Mouse (Mus musculus): ENCODE results near the gene Parg. TPM values are rescaled to one million over a fixed set of nuclear protein-coding genes. Genes with fewer than 3 reads are reported as not detected.
"Not testable (repeated sequence)": the region's sequence is repeated elsewhere in the genome, so short reads cannot be mapped to it uniquely, and the experiment has no call there.

The Parg gene
- total and polyA plus RNA-seq, 3 experiments = 32.6 to 43.8 TPM; not detected in 1

DNA sequence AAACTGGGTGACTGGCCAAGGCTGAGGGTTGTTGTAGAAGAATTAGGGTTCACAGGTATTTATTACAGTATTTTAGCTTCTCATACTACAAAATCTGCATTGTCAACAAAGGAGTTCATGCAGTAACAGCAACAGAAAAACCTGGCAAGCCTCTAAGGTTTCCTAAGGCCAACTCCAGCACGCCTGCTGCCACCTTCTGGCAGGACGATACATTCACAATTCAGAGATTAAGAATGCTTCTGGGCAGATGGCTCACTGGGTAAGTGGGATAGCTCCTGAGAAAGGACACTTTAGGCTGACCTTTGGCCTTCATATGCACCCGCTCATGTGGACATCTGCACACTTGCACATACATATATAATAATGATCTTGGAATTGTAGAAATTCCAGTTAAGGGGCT is 9.3 kb upstream of the Parg start:
- H3K9me3 ChIP-seq (replicated peaks; ENCODE audit: insufficient read depth, low read length) = no peaks in the 10 kb centered on the region
- TF ChIP-seq ZC3H11A (IDR thresholded peaks at IDR 0.05; ENCODE audit: low read depth, low read length) = peak; percentile 58
- TF ChIP-seq RAD21 (IDR thresholded peaks at IDR 0.05; ENCODE audit: low read depth, low read length) = peak; percentile 64
- TF ChIP-seq GABPA (IDR thresholded peaks at IDR 0.05; ENCODE audit: low read depth, low read length) = no peak
- no peak for TF ChIP-seq ZMIZ1 (IDR thresholded peaks at IDR 0.05; ENCODE audit: low read depth, low read length)
- TF ChIP-seq TCF12 (IDR thresholded peaks at IDR 0.05; ENCODE audit: low read depth, low read length) = no peak
- no peak for TF ChIP-seq JUND (IDR thresholded peaks at IDR 0.05; ENCODE audit: low read depth, low read length)
- peak; percentile 69 to 79 (median 71) for TF ChIP-seq CTCF (IDR thresholded peaks at IDR 0.05 in 2 of 3, conservative IDR thresholded peaks at IDR 0.05 in 1 of 3; ENCODE audit: control insufficient read depth in 1 of 3, insufficient read depth in 1 of 3, low read depth in 2 of 3, low read length in 3 of 3, poor library complexity in 1 of 3, severe bottlenecking in 1 of 3)
- peak; percentile 25 for TF ChIP-seq SIN3A (IDR thresholded peaks at IDR 0.05; ENCODE audit: low read length)
- TF ChIP-seq SMC3 (IDR thresholded peaks at IDR 0.05; ENCODE audit: low read depth, low read length) = peak; percentile 74
- no peak overlapping the region for H3K4me3 ChIP-seq (ENCODE audit: control insufficient read depth in 1 of 2, insufficient read depth in 1 of 2, low read depth in 2 of 2, low read length in 2 of 2)
- H3K36me3 ChIP-seq (ENCODE audit: control insufficient read depth in 1 of 2, insufficient read depth in 2 of 2, low read length in 2 of 2) = peaks cover 48 to 58% of the 10 kb centered on the region in 2 experiments
- DNase-seq (ENCODE audit: low read depth, low spot score) = peak; percentile 74
- no peaks in the 10 kb centered on the region for H3K27me3 ChIP-seq (ENCODE audit: control insufficient read depth in 1 of 2, insufficient read depth in 2 of 2, low read length in 2 of 2)
- H3K79me2 ChIP-seq (ENCODE audit: control insufficient read depth, insufficient read depth, low read length, poor library complexity) = peaks cover 26% of the 10 kb centered on the region
- H3K27ac ChIP-seq (ENCODE audit: control insufficient read depth, low read depth, low read length) = no peak overlapping the region
- peaks cover 15 to 16% of the 10 kb centered on the region in 2 experiments for H3K4me1 ChIP-seq (ENCODE audit: control insufficient read depth in 1 of 2, insufficient read depth in 2 of 2, low read length in 2 of 2)
- no peak overlapping the region for H3K9ac ChIP-seq (ENCODE audit: control insufficient read depth, low read depth, low read length, poor library complexity, severe bottlenecking)

DNA sequence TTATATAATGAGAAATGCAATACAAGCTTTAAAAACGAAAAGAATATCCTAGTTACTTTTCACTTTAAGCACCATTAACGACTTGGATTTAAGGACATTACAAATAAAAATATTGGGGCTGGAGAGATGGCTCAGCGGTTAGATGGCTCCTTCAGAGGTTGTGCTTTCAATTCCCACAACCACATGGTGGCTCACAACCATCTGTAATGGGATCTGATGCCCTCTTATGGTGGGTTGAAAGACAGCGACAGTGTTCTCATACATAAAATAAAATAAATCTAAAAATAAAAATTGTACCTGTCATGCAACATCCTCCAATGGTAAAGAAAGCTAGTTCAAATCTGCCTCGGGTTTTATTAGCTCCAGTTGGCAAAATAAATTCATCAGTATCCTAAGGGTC is 8.2 kb upstream of the Parg start:
- DNase-seq (ENCODE audit: low read depth, low spot score) = peak; percentile 53

DNA sequence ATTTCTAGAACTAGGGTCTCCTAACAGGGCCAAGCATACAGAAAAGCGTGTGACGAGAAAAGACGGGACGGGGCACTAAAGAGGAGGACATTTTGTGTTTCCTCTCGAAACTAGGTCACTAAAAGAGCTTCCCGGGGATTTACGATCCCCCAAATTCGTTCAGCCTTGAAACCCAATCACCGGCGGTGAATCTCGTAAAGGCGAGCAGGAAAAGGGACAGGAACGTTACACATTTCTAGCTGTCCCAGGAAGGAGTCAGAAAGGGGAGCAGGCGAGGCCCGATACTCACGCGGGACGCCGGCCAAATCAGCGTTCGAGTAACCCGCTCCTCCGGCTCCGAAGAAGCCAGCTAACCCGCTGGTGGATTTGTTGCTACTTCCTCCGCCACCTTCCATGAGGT is 395 bp upstream of the Parg start:
- H3K79me2 ChIP-seq (ENCODE audit: control insufficient read depth, insufficient read depth, low read length, poor library complexity) = peaks cover 67% of the 10 kb centered on the region
- H3K36me3 ChIP-seq (ENCODE audit: control insufficient read depth in 1 of 2, insufficient read depth in 2 of 2, low read length in 2 of 2) = peaks cover 28 to 46% of the 10 kb centered on the region in 2 experiments
- peak overlapping the region; percentile 87 for H3K27ac ChIP-seq (ENCODE audit: control insufficient read depth, low read depth, low read length)
- peak; percentile 66 for DNase-seq (ENCODE audit: low read depth, low spot score)
- H3K4me3 ChIP-seq (ENCODE audit: control insufficient read depth in 1 of 2, insufficient read depth in 1 of 2, low read depth in 2 of 2, low read length in 2 of 2) = peak overlapping the region; percentile 98 to 100
- no peaks in the 10 kb centered on the region for H3K27me3 ChIP-seq (ENCODE audit: control insufficient read depth in 1 of 2, insufficient read depth in 2 of 2, low read length in 2 of 2)
- peaks cover 13 to 19% of the 10 kb centered on the region in 2 experiments for H3K4me1 ChIP-seq (ENCODE audit: control insufficient read depth in 1 of 2, insufficient read depth in 2 of 2, low read length in 2 of 2)
- TF ChIP-seq CHD1 (IDR thresholded peaks at IDR 0.05; ENCODE audit: low read depth, low read length) (0 out of 2 replicates have a peak, but pooled peaks have one; percentile 17), MXI1 (IDR thresholded peaks at IDR 0.05; ENCODE audit: low read depth, low read length) (peak; percentile 87), NELFE (IDR thresholded peaks at IDR 0.05; ENCODE audit: low read depth, low read length) (no peak), BHLHE40 (IDR thresholded peaks at IDR 0.05; ENCODE audit: borderline replicate concordance, low read depth, low read length) (no peak), MAZ (IDR thresholded peaks at IDR 0.05; ENCODE audit: low read depth, low read length) (0 out of 2 replicates have a peak, but pooled peaks have one; percentile 16), TCF12 (IDR thresholded peaks at IDR 0.05; ENCODE audit: low read depth, low read length) (no peak), MYC (IDR thresholded peaks at IDR 0.05; ENCODE audit: low read depth, low read length) (peak; percentile 80), SIN3A (IDR thresholded peaks at IDR 0.05; ENCODE audit: low read length) (peak; percentile 82; the same call in 1 of the 2 replicates), E2F4 (IDR thresholded peaks at IDR 0.05; ENCODE audit: borderline replicate concordance, low read depth, low read length) (0 out of 2 replicates have a peak, but pooled peaks have one; percentile 39), MAX (IDR thresholded peaks at IDR 0.05; ENCODE audit: low read length) (peak; percentile 81), GATA1 (IDR thresholded peaks at IDR 0.05; ENCODE audit: low read depth, low read length) (no peak)
- H3K9me3 ChIP-seq (replicated peaks; ENCODE audit: insufficient read depth, low read length) = no peaks in the 10 kb centered on the region
- peak overlapping the region; percentile 100 for H3K9ac ChIP-seq (ENCODE audit: control insufficient read depth, low read depth, low read length, poor library complexity, severe bottlenecking)

More for the DNA sequence above, 8.2 kb upstream of the Parg start:
- not testable (repeated sequence) for H3K4me3 ChIP-seq (ENCODE audit: control insufficient read depth in 1 of 2, insufficient read depth in 1 of 2, low read depth in 2 of 2, low read length in 2 of 2); H3K27me3 ChIP-seq (ENCODE audit: control insufficient read depth in 1 of 2, insufficient read depth in 2 of 2, low read length in 2 of 2); H3K9ac ChIP-seq (ENCODE audit: control insufficient read depth, low read depth, low read length, poor library complexity, severe bottlenecking); H3K9me3 ChIP-seq (replicated peaks; ENCODE audit: insufficient read depth, low read length); H3K27ac ChIP-seq (ENCODE audit: control insufficient read depth, low read depth, low read length)
- TF ChIP-seq MYC (IDR thresholded peaks at IDR 0.05; ENCODE audit: low read depth, low read length) (0 out of 2 replicates have a peak, but pooled peaks have one; percentile 37), SMC3 (IDR thresholded peaks at IDR 0.05; ENCODE audit: low read depth, low read length) (peak; percentile 50), MXI1 (IDR thresholded peaks at IDR 0.05; ENCODE audit: low read depth, low read length) (peak; percentile 44; the same call in 1 of the 2 replicates), SIN3A (IDR thresholded peaks at IDR 0.05; ENCODE audit: low read length) (peak; percentile 45; the same call in 1 of the 2 replicates), CTCF (IDR thresholded peaks at IDR 0.05 in 2 of 3, conservative IDR thresholded peaks at IDR 0.05 in 1 of 3; ENCODE audit: control insufficient read depth in 1 of 3, insufficient read depth in 1 of 3, low read depth in 2 of 3, low read length in 3 of 3, poor library complexity in 1 of 3, severe bottlenecking in 1 of 3) (peak; percentile 20 to 66 (median 26); a peak in 5 of 6 replicates), ZNF384 (IDR thresholded peaks at IDR 0.05; ENCODE audit: low read depth, low read length) (0 out of 2 replicates have a peak, but pooled peaks have one; percentile 3), ZC3H11A (IDR thresholded peaks at IDR 0.05; ENCODE audit: low read depth, low read length) (0 out of 2 replicates have a peak, but pooled peaks have one; percentile 9), RAD21 (IDR thresholded peaks at IDR 0.05; ENCODE audit: low read depth, low read length) (peak; percentile 22; the same call in 1 of the 2 replicates)
- Histone ChIP-seq H3K36me3 (ENCODE audit: control insufficient read depth in 1 of 2, insufficient read depth in 2 of 2, low read length in 2 of 2) (peaks cover 57 to 60% of the 10 kb centered on the region in 2 experiments), H3K79me2 (ENCODE audit: control insufficient read depth, insufficient read depth, low read length, poor library complexity) (peaks cover 27% of the 10 kb centered on the region), H3K4me1 (ENCODE audit: control insufficient read depth in 1 of 2, insufficient read depth in 2 of 2, low read length in 2 of 2) (peaks cover 15 to 16% of the 10 kb centered on the region in 2 experiments)

Measured in MEL (cell line).